Mouse (Mus musculus) left cerebral cortex, postnatal 4 days (tissue): Measurements from ENCODE around the gene Arid1a. TPM values are rescaled to one million over a fixed set of nuclear protein-coding genes. Genes with fewer than 3 reads are reported as not detected.

Experiments
- DNase-seq: peaks from one replicate; pipeline ENCODE4 v3.0.0-alpha.2; 2022
- intact Hi-C: fragments of 180-260 bp; cut with DNase I; formaldehyde crosslinking; loops from one replicate; pipeline ENCODE4 v1.15.1; 2025
- total RNA-seq, 2 experiments: library from RNA; stranded (reverse); gene quantifications; 2 replicates each; pipeline ENCODE4 v1.2.3; 2021

Gene Arid1a
- total RNA-seq: 100 to 1,000 TPM; 114 to 121 TPM

DNA sequence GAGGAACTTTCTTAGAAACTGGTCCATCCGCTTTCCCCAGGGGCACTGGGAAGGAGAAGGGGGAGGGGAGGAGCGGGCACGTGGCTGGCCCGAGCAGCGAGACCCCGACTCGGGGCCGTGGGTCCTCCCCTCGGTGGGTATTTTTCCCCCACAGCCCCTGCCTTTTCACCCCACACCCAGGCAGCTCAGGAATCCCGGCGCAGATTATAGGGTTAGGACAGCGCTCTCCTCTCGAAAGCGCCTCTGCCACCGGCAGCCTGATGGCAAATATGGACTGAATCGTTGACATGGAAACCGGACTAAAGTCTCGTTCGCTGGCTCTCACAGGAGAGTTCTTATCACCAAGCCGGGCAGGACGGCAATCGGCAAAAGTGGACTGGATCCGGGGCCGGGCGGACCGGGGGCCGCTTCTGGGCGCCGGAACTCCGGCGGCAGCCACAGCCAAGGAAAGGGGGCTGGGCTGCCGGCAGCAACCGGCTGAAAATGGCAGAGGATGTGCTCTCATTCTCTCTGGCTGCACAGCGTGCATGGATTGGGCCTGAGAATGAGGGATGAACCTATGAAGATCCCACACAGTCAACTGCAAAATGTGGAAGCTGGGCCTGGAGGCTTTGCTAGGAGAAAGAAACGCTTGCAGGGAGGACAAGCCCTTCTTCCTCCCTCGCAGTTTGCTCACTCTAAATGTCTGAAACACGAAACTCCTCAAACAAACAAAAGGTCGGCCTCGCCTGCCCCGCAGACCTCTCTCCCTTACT, at the start of gene Arid1a:
Arid1a (minus strand) TSS at position 256 of the 755 bp plus-strand sequence.
- DNase-seq: peak; percentile 94
- intact Hi-C loops: loop anchor here (5.0 kb wide), 1 partner anchor 71 kb away; no protein-coding TSS in a partner anchor

DNA sequence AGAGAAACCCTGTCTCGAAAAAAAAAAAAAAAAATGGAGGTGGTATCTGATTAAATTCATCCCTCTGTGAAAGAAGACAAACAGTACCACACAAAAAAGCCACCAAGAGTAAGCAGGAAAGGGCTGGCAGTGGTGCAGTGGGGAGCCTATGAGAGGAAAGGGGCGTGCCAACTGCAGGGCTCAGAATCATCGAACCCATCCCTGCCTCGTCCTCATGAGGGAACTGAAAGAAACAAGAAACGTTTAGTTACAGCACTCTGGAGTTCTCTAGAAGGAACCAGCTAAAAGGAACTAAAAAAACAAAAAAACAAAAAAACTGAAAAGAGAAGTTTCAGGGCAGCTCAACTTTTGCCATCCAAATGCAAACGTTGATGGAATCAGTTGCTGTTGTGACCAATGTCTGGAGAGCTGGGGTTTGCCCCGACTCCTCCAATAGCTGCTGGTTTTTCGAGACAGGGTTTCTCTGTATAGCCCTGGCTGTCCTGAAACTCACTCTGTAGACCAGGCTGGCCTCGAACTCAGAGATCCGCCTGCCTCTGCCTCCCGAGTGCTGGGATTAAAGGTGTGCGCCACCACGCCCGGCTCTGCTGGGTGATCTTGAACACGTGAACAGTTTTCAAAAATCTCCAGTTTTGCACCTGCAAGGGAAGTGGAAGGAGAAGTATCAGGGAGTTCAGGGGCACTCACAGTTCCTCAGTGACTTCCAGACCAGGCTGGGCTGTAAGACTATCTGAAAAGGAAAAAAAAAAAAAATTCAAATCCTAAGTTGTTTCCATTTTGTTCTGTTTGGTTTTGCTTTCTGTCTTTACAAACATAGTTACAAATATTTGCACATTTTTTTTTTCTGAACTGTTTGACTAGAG, 48.1 kb upstream of the Arid1a start:
- DNase-seq: no peak
- intact Hi-C loops: no loop called here

DNA sequence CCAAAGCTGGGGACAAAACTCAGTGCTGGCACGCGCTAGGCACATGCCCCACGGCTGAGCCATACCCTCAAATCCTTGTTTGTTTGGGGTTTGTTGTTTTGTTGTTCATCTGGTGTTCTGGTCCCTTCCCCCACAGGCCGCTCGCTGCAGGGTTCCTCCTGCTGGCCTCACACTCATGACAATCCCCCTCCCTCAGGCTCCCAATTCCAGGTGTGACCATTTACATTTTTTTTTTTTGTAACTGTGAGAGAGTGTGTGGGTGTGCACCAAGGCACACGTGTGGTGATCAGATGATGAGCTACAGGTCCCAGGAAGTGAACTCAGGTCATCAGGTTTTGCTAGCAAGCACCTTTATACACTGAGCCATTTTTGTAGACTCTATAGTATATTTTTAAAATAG, 44.0 kb upstream of the Arid1a start:
- intact Hi-C loops: no loop called here
- DNase-seq: no peak

DNA sequence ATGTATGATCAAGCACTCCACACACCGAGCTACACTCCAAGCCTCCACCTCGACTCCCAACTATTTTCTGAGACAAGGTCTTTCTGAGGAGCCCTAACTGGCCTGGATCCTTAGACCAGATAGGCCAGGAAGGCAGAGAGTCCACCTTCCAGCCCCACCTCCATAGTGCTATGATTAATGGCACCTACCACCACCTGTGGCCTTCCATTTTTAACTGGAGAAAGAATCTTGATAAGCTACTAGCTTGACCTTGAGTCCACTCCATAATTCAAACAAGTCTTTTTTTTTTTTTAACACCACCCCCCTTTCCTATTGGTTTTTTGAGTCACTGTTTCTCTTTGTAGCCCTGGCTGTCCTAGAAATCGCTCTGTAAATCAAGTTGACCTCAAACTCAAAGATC, 36.7 kb upstream of the Arid1a start:
- intact Hi-C loops: no loop called here
- no peak for DNase-seq

DNA sequence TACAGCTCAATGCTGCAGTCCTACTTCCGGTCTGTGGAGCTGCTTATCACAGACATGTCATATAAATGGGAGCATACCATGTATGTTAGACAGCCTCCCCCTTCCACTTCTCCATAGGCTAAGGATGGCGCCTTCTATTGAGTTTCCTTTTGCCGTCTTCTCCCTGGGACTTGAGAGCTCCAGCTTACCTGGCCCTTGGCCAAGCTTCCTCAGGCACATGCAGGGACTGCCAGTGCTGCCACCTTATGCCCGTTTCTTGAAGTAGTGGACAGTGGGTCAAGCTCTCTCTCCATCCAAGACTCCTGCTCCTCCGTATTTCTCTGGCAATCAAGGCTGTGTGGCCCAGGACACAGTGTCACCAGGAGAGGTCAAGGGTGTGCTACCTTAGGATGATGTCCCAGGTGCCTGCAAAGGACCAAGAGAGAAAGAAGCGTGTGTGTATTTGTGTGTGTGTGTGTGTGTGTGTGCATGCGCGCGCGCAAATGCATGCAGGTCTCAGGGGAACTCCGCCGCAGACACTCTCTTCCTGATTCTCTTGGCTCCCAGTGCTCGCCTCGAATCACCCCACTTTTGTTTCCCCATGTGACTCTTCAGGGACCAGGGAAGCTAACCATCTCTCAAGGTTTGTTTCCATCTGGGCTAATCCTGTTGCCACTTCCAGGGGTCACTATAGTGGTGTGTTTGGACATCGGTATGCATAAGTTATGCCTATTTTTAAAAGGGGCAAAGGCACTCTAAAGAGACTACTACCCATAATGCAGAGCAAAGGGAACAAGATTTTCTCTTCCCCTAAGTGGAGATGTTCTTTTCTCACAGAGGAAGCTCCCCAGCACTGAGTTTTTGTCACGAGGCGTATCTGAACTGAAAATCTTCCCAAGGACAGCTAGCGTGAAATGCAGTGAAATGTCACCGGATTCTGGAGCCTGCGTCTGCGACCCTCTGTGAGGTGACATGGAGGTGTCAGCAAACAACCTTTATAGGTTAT, 18.3 kb upstream of the Arid1a start:
- intact Hi-C loops: no loop called here
- DNase-seq: peak; percentile 94

DNA sequence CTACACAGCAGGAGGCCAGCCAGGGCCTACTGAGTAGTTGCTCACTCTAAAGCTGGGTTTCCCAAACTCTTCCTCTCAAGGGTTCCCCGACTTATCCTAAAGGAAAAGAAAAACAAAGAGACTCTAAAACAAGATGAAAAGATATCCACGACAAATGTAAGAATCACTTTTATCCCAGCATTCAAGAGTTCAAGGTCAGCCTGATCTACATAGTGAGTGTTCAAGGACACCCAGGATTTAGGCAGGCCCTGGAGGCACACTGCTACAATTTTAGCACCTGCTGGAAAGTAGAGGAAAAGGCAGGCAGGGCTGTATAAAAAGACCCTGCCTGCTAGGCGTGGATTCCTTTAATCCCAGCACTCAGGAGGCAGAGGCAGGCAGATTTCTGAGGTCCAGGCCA, 12.6 kb upstream of the Arid1a start:
- intact Hi-C loops: no loop called here
- no peak for DNase-seq

DNA sequence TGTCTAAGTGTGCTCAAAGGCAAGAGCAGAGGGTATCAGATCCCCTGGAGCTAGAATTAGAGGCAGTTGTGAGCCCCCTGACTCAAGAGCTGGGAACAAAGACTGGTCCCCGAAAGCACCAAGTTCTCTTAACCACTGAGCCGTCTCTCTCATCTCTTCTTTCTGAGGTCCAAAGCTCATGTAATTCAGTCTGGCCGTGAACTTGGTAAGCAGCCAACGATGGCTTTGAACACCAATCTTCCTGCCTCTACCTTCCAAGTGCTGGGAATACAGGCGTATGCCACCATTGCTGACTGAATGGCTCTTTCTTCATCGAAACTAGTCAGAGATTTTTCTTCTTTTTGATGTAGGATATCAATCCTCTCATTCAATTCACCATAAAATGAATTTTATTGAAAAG, 6.5 kb upstream of the Arid1a start:
- DNase-seq: no peak
- intact Hi-C loops: no loop called here

DNA sequence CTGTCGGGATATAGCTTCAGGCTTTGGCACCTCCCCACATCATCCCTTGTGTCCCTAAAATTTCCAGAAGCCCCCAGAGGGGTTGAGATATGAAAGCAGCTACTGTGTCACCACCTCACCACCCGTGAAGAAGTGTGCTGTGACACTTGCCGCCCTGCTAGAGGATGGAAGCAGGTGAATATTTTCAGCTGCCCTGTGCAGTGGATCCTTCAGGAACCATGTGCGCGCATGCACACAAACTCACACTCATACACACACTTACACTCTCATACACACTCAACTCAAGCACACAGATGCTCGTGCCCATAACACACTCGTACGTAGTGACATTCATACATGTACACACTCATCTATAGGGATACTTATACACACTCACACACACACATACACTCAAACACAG, 3.1 kb upstream of the Arid1a start:
- intact Hi-C loops: loop anchor here (5.0 kb wide), 1 partner anchor 68 kb away; no protein-coding TSS in a partner anchor
- DNase-seq: no peak

DNA sequence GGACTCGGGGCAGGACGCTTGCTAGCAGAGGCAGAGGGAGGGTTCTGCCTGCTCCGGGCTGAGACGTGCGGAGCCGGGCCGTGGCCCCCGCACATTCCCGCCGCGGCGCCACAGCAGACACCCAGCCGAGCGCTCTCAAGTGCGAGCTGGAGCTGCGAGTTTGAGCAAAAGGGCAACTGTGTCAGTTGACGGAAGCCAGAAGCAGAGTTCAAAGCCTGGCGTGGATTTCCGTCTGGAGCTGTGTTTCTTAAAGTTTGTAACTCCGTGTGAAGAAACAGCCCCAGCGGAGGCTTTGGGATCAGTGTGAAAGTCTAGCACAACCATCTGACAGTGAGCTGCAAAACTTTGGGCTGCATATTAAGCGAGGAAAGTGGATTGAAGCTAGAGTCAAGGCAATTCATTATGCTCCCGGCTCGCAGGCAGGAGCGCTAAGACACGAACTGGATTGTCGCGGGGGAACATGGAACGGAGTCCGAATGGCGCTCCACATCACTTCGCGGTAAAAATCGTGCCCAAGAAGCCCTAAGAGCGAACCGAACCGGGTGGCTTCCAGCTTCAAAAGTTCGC, 783 bp upstream of the Arid1a start:
- intact Hi-C loops: loop anchor here (5.0 kb wide), 1 partner anchor 70 kb away; no protein-coding TSS in a partner anchor
- peak; percentile 84 for DNase-seq

DNA sequence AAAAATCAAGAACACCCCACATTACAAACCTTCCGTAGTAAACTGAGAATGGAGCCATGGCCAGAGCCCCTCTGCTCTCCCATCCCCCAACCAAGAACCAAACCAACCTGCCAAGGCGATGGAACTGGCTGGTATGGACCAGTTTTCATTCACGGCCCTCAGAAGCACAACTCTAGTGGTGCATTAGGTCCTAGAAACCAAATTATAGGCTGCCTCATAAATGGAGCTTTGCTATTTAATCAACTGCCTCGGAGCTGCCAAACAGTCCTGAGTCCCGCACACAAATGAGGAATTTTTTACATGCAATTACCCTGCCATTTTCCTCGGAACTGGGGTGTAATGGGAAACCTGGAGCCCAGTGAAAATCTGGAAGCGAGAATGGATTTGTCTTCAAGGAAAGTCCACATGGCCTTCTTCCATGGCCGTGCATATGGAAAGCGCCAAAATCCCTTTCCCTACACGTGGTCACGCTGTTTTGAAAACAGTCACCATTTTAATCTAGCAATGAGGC, 653 bp downstream of the Arid1a start:
- intact Hi-C loops: loop anchor here (2.0 to 5.0 kb wide), 2 partner anchors 57 to 71 kb away; no protein-coding TSS in a partner anchor
- no peak for DNase-seq

DNA sequence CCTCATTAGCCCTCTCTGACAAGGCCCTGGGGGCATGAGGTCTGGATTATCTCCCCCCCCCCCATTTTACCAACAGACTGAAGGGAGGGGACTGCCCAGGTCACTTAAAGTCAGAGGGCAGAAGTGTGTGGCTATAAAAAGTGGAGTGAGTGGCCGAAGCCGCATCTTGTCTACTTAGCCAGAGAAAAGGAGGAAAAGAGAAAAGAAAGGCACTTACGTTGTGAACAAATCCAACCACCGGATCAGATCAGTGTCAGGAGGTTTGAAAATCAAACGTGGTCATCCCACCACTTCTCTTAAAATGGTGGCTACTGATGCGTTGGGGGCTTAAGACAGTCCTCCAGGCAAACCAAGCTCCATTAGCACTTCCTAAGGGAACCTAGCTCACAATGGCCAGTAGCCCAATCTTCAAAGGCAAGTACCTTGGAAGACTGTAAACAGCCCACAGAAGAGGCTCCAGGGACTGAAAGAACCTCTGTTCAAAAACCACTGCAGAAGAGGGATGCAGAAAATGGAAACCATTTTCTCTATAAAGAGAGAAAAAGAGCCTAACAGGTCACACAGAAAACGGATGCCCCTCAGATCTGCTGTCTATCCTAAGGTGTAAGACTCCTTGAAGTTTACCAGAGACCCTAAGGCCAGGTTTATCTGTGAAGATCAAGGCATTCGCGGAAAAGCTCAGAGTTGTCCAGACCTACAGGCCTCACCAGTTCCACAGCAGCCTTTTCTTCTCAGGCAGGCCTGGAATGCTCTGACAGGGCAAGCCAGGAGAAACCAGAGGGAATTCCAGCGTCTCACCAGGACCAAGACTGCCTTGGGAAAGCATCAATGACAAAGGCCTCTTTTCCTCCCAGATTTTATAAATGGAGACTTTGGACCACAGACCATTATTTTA, 1.5 kb downstream of the Arid1a start:
- no peak for DNase-seq
- intact Hi-C loops: loop anchor here (2.0 to 5.0 kb wide), 2 partner anchors 58 to 72 kb away; no protein-coding TSS in a partner anchor

DNA sequence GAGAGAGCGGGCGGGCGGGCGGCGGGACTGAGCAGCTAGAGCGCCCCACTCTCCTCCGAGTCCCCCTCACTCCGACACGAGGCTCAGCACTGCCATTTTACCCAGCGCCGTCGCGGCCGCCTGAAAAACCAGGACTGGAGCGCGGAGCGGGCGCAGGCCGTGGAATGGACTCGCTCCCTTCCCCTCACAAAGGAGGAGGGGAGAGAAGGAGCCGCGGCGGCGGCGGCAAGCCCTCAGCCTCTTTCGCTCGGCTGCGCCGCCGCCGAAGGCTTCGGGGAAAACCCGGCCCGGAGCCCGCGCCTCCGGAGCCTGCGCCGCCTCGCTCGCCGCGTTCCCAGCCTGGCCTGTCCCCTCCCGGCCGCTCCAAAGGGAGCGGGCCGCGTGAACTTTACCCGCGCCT, 2.3 kb downstream of the Arid1a start:
- DNase-seq: peak; percentile 98
- intact Hi-C loops: loop anchor here (2.0 kb wide), 1 partner anchor 59 kb away; no protein-coding TSS in a partner anchor

DNA sequence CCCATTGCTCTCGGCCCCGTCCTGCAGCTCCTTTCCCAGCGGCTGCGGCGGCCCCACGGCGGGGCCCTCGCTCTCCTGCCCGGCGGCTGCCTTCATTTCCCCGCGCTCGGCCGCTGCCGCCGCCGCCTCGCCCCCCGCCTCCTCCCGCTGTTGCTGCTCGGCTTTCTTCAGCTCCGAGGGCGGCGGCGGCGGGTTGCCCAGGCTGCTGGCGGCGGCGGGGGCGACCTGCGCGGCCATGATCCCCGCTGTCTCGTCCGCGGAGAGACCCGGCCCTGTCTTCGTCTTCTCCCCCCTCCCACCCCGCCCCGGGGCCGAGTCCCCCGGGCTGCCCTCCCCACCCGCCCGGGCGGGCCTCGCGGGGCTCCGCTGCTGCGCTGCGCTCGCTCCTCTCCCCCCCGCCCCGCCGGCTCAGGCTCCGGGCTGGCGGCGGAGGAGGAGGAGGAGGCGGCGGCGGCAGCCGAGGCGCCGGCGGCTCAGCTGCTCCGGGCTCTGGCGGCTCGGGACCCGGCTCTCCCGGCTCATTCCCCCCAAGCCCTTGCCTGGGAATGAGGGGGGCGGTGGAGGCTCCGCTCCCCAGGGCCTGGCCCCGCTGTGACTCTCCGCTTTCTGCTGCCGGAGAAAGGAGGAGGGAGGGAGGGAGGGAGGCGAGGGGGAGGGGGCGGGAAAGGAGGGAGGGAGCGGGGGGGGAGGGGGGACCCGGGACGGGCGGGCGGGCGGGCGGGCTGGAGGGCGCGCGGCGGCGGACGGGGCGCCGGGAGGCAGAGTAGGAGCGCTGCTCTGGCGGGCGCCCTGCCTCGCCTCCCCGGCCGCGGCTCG, 3.0 kb downstream of the Arid1a start:
- peak; percentile 82 for DNase-seq
- intact Hi-C loops: loop anchor here (2.0 kb wide), 2 partner anchors 59 to 83 kb away; no protein-coding TSS in a partner anchor

DNA sequence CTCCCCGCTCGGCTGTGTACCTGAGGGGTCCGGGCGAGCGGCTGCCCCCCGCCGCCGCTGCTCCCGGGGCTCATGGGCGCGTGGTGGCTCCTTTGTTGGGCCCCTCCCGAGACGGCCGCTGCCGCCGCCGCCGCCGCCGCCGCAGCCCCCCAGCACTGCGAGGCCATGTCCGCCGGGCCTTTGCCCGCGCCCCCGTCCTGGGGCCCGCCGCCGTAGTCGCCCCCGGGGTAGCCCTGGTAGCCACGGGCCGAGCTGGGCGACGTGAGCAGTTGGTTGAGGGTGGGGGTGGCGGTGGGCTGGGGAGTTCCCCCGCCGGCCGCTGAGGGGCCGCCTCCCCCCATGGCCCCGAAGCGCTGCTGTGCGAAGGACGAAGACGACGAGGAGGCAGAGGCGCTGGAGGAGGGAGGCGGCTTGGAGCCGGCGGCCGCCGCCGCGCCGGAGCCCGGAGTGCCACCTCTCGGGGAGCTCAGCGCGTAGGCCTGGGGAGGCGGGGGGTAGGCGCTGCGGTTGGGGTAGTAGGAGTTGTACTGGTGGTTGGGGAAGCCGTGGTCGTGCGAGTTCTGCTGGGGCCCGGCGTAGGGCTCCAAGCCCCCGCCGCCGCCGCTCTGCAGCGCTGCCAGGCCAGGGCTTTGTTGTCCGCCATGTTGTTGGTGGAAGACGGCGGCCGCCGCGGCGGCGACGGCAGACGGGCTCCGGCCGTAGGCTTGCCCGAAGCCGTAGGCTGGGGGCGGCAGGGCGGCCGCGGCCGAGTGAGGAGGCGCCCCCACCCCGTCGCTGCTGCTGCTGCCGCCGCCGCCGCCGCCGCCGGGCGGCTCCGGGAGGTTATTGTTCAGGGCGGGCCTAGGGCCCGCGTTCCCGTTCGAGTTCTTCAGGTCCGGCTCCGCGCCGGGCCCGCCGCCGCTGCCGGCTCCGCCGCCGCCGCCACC, 3.9 kb downstream of the Arid1a start:
- DNase-seq: peak; percentile 41
- intact Hi-C loops: loop anchor here (2.0 kb wide), 1 partner anchor 82 kb away; no protein-coding TSS in a partner anchor

DNA sequence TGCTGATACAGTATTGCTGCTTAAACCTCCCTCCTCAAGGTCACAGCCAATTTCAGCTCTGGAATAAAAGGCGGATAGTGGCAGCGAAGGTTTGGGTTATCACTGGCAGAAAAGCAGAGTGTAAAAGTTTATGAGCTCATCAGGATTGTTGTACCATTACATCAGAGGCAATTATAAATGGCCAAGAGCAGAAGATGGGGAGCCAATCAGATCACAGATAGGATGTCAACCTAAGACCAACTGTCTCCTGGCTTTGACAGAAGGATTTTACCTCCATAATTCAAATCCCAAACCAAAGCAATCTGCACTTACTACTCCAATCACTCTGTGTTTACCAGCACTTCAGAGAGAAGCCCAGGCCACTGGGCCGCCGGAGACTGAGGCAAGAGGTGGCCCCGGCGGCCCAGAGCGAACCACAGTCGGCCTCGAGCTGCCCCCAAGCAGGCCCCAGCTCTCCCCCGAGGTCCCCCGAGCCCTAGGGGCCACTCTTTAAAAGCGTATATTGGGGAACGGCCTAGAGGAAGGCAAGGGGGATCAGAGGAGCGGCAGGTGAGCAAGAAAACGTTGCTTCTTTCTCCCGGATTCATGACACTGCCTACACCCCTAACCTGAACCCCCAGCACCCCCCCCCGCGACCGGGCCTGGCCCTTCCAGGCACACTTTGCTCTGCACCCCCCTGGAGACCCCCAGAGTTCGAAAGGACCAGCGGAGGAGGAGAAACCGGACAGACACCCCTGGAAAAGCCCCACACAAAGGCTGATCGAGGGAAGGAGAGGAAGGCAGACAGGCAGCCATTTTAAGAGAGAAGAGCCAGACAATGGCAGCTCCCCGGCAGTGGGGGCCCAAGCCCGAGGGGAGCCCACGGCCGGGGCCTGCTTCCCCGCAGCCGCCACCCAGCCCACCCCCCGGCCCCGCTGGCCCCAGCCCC, 4.8 kb downstream of the Arid1a start:
- DNase-seq: no peak
- intact Hi-C loops: loop anchor here (2.0 kb wide), 1 partner anchor 81 kb away; no protein-coding TSS in a partner anchor
